Mouse (Mus musculus) intestine, embryonic 16.5 days (tissue): Measurements from ENCODE around the gene AC161166.1. TPM values are rescaled to one million over a fixed set of nuclear protein-coding genes. Genes with fewer than 3 reads are reported as not detected.
"Not testable (repeated sequence)": the region's sequence is repeated elsewhere in the genome, so short reads cannot be mapped to it uniquely, and the experiment has no call there.

Experiments
- ATAC-seq: fragments of 200-750 bp; cut with Nextera tagmentation; 2 replicates; pipeline ENCODE4 v1.8.0; 2017; ENCODE audit warnings: moderate TSS enrichment, moderate library complexity
- H3K27ac ChIP-seq: fragments of 300-500 bp; sonication (generic); 2 replicates; pipeline ENCODE4 v1.5.1; 2014; ENCODE audit warnings: mild to moderate bottlenecking, low read length
- H3K27me3 ChIP-seq: fragments of 300-500 bp; sonication (generic); replicated peaks from 2 replicates; pipeline ENCODE4 v1.6.1; 2014; ENCODE audit warnings: low read length, control low read depth, mixed read lengths; ENCODE audit not compliant: control insufficient read depth, insufficient read depth
- H3K36me3 ChIP-seq: fragments of 300-500 bp; sonication (generic); 2 replicates; pipeline ENCODE4 v1.6.1; 2014; ENCODE audit warnings: low read length, control low read depth; ENCODE audit not compliant: control insufficient read depth, insufficient read depth
- H3K4me1 ChIP-seq: fragments of 300-500 bp; sonication (generic); 2 replicates; pipeline ENCODE4 v1.6.1; 2014; ENCODE audit warnings: low read length, control low read depth, mixed read lengths; ENCODE audit not compliant: control insufficient read depth, insufficient read depth
- H3K4me2 ChIP-seq: fragments of 300-500 bp; sonication (generic); 2 replicates; pipeline ENCODE4 v1.6.1; 2014; ENCODE audit warnings: low read depth, low read length, control low read depth
- H3K4me3 ChIP-seq: fragments of 300-500 bp; sonication (generic); 2 replicates; pipeline ENCODE4 v1.5.1; 2014; ENCODE audit warnings: mild to moderate bottlenecking, low read length
- H3K9ac ChIP-seq: fragments of 300-500 bp; sonication (generic); 2 replicates; pipeline ENCODE4 v1.6.1; 2014; ENCODE audit warnings: low read depth, low read length
- H3K9me3 ChIP-seq: fragments of 300-500 bp; sonication (generic); 2 replicates; pipeline ENCODE4 v1.6.1; 2016; ENCODE audit warnings: low read length, control low read depth; ENCODE audit not compliant: control insufficient read depth
- WGBS: fragments of 180-500 bp; shearing (Covaris S2); extraction: QIAGEN DNeasy Blood & Tissue Kit; methylation state at CpG from one replicate; pipeline ENCODE4 v1.1.7; 2014; 5-methylcytosine and 5-hydroxymethylcytosine counted together
- polyA plus RNA-seq: library from polyadenylated mRNA; unstranded; fragments of >200 nt; fragmentation: Nextera tagmentation; extraction: Ambion mirVana; gene quantifications from 2 replicates; pipeline ENCODE4 v1.2.1, GENCODE M21; 2015

AC161166.1 gene
- polyA plus RNA-seq, 1 experiment from 2014 or later: 0.20 TPM

DNA sequence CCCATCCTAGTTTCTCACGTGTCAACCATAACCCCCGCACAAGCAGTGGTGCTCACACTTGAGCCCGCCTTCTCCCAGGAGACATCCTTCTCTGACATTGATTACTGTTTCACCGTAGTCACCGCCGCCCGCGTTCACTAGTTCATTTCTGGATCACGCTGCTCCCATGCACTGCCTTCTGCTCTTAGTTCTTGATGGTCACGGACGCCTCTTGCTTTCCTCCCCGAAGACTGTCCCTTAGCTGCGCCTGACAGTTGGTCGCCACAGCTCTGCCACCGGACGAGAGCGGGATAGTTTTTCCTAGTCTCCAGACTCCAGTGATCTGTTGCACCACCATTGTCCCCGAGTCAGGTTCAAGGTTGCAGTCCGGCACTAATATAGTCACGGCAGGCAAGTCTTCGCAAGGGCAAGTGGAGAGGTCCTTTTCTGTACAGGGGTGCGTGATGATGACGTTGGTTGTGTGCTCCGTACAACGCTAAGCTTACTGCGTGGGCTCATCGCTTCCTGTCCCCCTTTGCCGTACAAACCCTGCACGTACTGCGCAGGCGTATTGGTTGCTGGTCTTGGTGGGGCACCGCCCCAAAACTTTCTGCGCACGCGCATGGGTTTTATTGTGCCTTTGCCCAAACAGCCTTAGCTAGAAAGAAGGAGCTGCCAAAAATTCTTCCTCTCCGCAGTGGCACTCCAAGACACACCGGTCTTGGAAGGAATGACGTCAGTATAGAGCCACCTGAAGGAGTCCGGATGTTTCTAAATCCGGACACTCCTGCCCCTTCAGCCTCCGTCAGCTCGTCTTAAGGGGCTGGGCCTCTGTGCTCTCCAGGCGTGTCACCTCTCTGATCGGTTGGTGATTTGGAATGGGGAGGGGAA lies 18.0 kb upstream of the AC161166.1 start, which contains the start of gene Irgq:
Gene Irgq (plus strand): TSS at position 628 of the 870 bp plus-strand sequence.
- peaks cover 9% of the 10 kb centered on the region for H3K36me3 ChIP-seq
- under 1% methylated on average over 44 of the region's 44 CpGs for WGBS
- H3K4me3 ChIP-seq: peak within 1 kb of the TSS; percentile 58

DNA sequence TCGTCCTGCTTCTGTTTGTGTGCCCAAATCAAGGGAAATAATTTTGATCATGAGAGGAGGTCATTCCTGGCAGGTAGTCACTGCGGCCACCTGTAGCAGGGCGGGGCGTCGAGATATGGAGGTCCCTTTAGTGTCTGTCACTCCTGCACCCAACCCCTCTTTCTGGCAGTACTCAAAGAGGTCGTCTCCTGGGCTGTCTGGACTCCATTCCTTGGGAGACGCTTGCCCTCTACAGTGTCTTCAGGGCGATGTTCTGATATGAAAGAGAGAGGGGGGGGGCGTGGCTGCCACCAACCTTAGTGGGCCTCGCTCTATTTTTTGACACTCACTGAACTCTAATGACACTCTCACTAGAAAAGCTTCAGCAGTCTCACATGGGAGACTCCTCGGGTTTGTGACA lies 17.3 kb upstream of the AC161166.1 start:
- 51% methylated on average over 11 of the region's 11 CpGs for WGBS

More for the DNA sequence above, 18.0 kb upstream of the AC161166.1 start, which contains the start of gene Irgq:
- peak; percentile 94 for ATAC-seq
- Histone ChIP-seq H3K9me3 (no peaks in the 10 kb centered on the region), H3K27ac (peak within 1 kb of the TSS; percentile 91), H3K9ac (peak within 1 kb of the TSS; percentile 89), H3K4me1 (peaks cover 14% of the 10 kb centered on the region), H3K4me2 (peak within 1 kb of the TSS; percentile 95), H3K27me3 (no peaks in the 10 kb centered on the region)

DNA sequence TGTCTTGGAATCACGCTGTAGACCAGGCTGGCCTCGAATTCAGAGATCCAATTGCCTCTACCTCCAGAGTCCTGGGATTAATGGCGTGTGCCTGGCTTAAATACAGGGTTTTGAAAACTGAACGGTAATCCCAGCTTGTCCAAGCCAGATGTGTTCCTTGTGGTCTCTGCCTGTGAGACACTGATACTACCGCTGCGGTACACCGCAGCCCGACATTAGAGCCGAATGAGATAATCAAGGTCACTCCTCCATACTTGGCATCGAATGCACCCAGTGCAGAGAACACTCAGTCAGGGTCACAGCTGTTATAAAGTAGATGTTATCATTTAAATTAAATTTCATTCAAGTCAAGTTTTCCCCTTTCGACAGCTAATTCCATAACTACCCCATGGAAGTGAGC lies 16.6 kb upstream of the AC161166.1 start:
- H3K4me2 ChIP-seq: no peak overlapping the region
- peaks cover 14% of the 10 kb centered on the region for H3K4me1 ChIP-seq
- no peaks in the 10 kb centered on the region for H3K9me3 ChIP-seq
- 91% methylated on average over 11 of the region's 11 CpGs for WGBS
- no peaks in the 10 kb centered on the region for H3K27me3 ChIP-seq
- H3K27ac ChIP-seq: no peak overlapping the region
- no peak overlapping the region for H3K4me3 ChIP-seq
- ATAC-seq: no peak
- H3K36me3 ChIP-seq: peaks cover 9% of the 10 kb centered on the region
- no peak overlapping the region for H3K9ac ChIP-seq

More for the DNA sequence above, 17.3 kb upstream of the AC161166.1 start:
- peak; percentile 1; the same call in 1 of the 2 replicates for ATAC-seq
- peak overlapping the region; percentile 82 for H3K9ac ChIP-seq
- H3K27ac ChIP-seq: peak overlapping the region; percentile 91
- H3K4me3 ChIP-seq: peak overlapping the region; percentile 58
- no peaks in the 10 kb centered on the region for H3K9me3 ChIP-seq
- H3K27me3 ChIP-seq: no peaks in the 10 kb centered on the region
- peak overlapping the region; percentile 74 for H3K4me2 ChIP-seq
- peaks cover 9% of the 10 kb centered on the region for H3K36me3 ChIP-seq
- peaks cover 14% of the 10 kb centered on the region for H3K4me1 ChIP-seq

DNA sequence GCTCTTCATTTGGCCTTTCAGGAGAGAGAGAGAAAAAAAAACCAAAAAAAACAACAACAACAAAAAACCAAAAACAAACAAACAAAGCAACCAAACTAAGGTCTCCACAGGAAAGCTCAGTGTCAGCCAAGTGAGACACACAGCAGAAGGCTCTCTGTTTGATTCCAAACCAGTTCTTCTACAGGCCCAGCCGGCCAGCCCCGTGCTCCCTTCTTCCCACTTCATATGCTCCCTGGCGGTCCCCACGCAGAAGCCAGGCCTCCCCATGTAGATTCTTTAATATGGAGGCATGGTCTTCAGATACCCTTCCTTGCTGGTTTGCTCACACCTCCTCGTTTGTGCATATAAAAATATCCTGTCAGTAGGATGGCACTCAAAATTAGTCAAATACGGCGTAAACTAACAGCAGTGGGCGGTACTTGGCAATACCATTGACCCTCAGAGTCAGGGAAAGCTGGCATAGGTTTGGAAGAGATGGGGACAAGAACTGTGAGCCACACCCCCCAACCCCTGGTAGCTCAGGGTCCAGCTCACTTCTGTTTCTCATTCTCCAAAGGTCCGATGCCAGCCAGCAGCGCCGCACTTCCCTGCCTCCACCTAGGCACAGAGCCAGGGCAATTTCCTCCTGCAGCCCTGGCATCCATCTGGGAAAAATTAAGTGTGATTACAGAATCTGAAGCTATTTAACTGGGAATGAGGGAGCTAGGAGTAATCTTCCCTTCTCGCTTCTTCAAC lies 13.6 kb upstream of the AC161166.1 start:
- no peak overlapping the region for H3K4me3 ChIP-seq
- no peak for ATAC-seq
- peaks cover 5% of the 10 kb centered on the region for H3K4me1 ChIP-seq

DNA sequence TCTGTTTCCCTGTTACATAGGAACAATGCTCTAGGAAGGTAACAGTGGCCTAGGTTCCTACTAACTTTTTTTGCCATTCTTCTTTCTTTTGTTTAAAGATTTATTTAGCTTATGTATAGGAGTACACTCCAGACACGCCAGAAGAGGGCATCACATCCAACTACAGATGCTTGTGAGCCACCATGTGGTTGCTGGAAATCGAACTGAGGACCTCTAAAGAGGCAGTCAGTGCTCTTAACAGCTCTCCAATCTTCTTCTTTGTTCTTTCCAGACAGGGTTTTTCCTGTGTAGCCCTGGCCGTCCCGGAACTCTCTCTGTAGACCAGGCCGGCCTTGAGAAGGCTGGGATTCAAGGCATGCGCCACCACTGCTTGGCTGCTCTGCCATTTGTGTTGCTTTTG lies 12.7 kb upstream of the AC161166.1 start:
- peaks cover 5% of the 10 kb centered on the region for H3K4me1 ChIP-seq
- no peaks in the 10 kb centered on the region for H3K36me3 ChIP-seq
- H3K4me3 ChIP-seq: no peak overlapping the region
- WGBS: 82% methylated on average over 6 of the region's 6 CpGs
- no peak overlapping the region for H3K27ac ChIP-seq
- no peaks in the 10 kb centered on the region for H3K9me3 ChIP-seq
- no peak overlapping the region for H3K4me2 ChIP-seq
- no peaks in the 10 kb centered on the region for H3K27me3 ChIP-seq
- H3K9ac ChIP-seq: no peak overlapping the region
- ATAC-seq: no peak

More for the DNA sequence above, 13.6 kb upstream of the AC161166.1 start:
- Histone ChIP-seq H3K9me3 (no peaks in the 10 kb centered on the region), H3K27me3 (no peaks in the 10 kb centered on the region), H3K4me2 (no peak overlapping the region), H3K36me3 (no peaks in the 10 kb centered on the region), H3K27ac (no peak overlapping the region), H3K9ac (no peak overlapping the region)
- 85% methylated on average over 12 of the region's 12 CpGs for WGBS

DNA sequence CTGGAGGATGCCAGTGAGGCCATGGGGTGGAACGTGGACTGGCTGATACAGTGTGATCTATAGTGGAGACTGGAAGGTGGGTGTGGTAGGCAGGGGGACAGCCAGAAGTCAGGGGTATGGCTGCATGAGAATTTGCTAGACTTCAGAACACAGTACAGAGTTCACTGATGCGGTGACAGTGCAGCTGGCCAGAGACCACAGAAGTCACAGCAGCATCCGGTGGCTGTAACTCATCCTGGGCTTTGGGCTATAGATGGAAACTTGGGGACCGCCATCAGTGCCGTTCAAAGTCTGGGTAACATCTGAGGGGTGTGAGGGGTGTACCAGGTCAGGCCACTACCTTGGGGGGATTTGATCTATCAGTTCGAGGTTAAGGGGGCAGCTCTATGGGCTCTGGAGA lies 11.5 kb upstream of the AC161166.1 start:
- H3K36me3 ChIP-seq: no peaks in the 10 kb centered on the region
- ATAC-seq: no peak
- 87% methylated on average over 6 of the region's 6 CpGs for WGBS

DNA sequence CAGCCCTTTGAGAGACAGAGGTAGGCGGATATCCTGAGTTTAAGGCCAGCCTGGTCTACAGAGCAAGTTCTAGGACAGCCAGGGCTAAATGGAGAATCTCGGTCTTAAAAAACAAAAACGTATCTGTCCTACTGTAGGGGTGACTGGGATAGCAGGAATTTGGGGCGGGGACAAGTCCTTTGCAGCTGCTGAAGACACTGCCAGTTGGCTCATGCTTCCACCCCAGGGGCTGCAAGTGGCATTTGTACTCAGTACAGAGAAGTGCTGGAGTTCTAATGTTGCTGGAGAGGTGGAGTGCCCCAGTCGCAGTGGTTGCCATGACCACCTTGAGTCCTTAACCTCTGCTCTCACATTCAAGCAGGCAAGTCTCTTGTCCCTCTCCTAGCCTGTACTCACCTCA lies 10.6 kb upstream of the AC161166.1 start:
- Histone ChIP-seq H3K9ac (no peak overlapping the region), H3K27me3 (no peaks in the 10 kb centered on the region), H3K4me1 (no peaks in the 10 kb centered on the region), H3K9me3 (no peaks in the 10 kb centered on the region), H3K36me3 (no peaks in the 10 kb centered on the region), H3K27ac (no peak overlapping the region), H3K4me3 (no peak overlapping the region), H3K4me2 (no peak overlapping the region)
- no peak for ATAC-seq
- 58% methylated on average over 5 of the region's 5 CpGs for WGBS

More for the DNA sequence above, 11.5 kb upstream of the AC161166.1 start:
- no peak overlapping the region for H3K4me2 ChIP-seq
- no peak overlapping the region for H3K9ac ChIP-seq
- no peaks in the 10 kb centered on the region for H3K4me1 ChIP-seq
- H3K9me3 ChIP-seq: no peaks in the 10 kb centered on the region
- H3K27ac ChIP-seq: no peak overlapping the region
- H3K27me3 ChIP-seq: no peaks in the 10 kb centered on the region
- H3K4me3 ChIP-seq: no peak overlapping the region

DNA sequence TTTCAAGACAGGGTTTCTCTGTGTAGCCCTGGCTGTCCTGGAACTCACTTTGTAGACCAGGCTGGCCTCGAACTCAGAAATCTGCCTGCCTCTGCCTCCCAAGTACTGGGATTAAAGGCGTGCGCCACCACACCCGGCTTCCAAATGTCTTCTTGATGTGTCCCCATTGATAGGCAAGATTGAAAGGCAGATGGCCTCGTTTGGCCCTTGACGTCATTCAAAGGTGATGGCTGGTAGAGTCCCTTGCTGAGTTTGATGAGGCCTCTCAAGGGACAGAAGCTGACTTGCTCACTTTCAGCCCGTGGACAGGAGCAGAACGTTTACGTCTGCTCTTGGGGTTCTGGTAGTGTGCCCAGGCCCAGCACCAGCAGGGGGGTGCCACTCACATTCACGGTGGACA lies 7.8 kb upstream of the AC161166.1 start:
- ATAC-seq, H3K4me3 ChIP-seq, H3K9ac ChIP-seq, H3K36me3 ChIP-seq, H3K27ac ChIP-seq, H3K4me2 ChIP-seq, H3K27me3 ChIP-seq, H3K4me1 ChIP-seq, H3K9me3 ChIP-seq: not testable (repeated sequence)
- WGBS: 82% methylated on average over 10 of the region's 10 CpGs

DNA sequence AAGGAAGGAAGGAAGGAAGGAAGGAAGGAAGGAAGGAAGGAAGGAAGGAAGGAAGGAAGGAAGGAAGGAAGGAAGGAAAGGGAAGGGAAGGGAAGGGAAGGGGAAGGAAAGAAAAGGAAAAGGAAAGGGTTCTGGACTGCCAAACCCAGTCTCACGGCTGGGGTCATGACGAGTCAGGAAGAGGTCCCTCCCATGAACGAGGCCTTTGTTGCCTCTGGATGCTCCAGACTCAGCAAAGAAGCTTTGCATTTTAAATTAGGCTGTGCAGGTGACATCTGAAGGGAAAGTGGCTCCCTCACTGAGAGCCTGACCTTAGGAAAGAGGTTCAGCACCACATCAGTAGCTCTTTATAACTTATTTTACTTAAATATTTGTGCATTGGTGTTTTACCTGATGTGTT lies 6.9 kb upstream of the AC161166.1 start:
- Histone ChIP-seq H3K27ac (no peak overlapping the region), H3K4me2 (no peak overlapping the region), H3K9me3 (no peaks in the 10 kb centered on the region), H3K36me3 (no peaks in the 10 kb centered on the region), H3K4me1 (no peaks in the 10 kb centered on the region), H3K9ac (no peak overlapping the region), H3K27me3 (no peaks in the 10 kb centered on the region), H3K4me3 (no peak overlapping the region)
- WGBS: 56% methylated on average over 3 of the region's 3 CpGs
- ATAC-seq: no peak
